Mouse (Mus musculus) limb, embryonic 14.5 days (tissue): ENCODE results near the gene Pck1. TPM values are rescaled to one million over a fixed set of nuclear protein-coding genes. Genes with fewer than 3 reads are reported as not detected.
"Not testable (repeated sequence)": the region's sequence is repeated elsewhere in the genome, so short reads cannot be mapped to it uniquely, and the experiment has no call there.

Source experiments
- ATAC-seq: fragments of 200-750 bp; cut with Nextera tagmentation; 2 replicates; pipeline ENCODE4 v1.8.0; 2017; ENCODE audit warnings: low read depth, moderate number of reproducible peaks, moderate TSS enrichment; ENCODE audit not compliant: low FRiP score
- DNase-seq: peaks from one replicate; pipeline ENCODE4 v3.0.0-alpha.2; 2015; ENCODE audit warnings: low spot score
- H3K27ac ChIP-seq: fragments of 300-500 bp; sonication (generic); replicated peaks from 2 replicates; pipeline ENCODE4 v1.5.1; 2014; ENCODE audit warnings: low read depth, mild to moderate bottlenecking, low read length, moderate library complexity, mixed read lengths
- H3K27me3 ChIP-seq: fragments of 300-500 bp; sonication (generic); 2 replicates; pipeline ENCODE4 v1.6.1; 2014; ENCODE audit warnings: low read length, mixed read lengths; ENCODE audit not compliant: control insufficient read depth, insufficient read depth
- H3K36me3 ChIP-seq: fragments of 300-500 bp; sonication (generic); 2 replicates; pipeline ENCODE4 v1.6.1; 2014; ENCODE audit warnings: mild to moderate bottlenecking, low read length, moderate library complexity, mixed read lengths; ENCODE audit not compliant: control insufficient read depth, insufficient read depth
- H3K4me1 ChIP-seq: fragments of 300-500 bp; sonication (generic); 2 replicates; pipeline ENCODE4 v1.6.1; 2014; ENCODE audit warnings: antibody characterized with exemption, low read length, mixed read lengths; ENCODE audit not compliant: control insufficient read depth, insufficient read depth
- H3K4me2 ChIP-seq: fragments of 300-500 bp; sonication (generic); replicated peaks from 2 replicates; pipeline ENCODE4 v1.6.1; 2014; ENCODE audit warnings: low read depth, mild to moderate bottlenecking, low read length, moderate library complexity; ENCODE audit not compliant: severe bottlenecking
- H3K4me3 ChIP-seq: fragments of 300-500 bp; sonication (generic); replicated peaks from 2 replicates; pipeline ENCODE4 v1.5.1; 2014; ENCODE audit warnings: low read length
- H3K9ac ChIP-seq: fragments of 300-500 bp; sonication (generic); 2 replicates; pipeline ENCODE4 v1.6.1; 2014; ENCODE audit warnings: mild to moderate bottlenecking, low read depth, low read length, moderate library complexity; ENCODE audit not compliant: severe bottlenecking
- H3K9me3 ChIP-seq: fragments of 300-500 bp; sonication (generic); 2 replicates; pipeline ENCODE4 v1.6.1; 2016; ENCODE audit warnings: low read length; ENCODE audit not compliant: control insufficient read depth
- POLR2A ChIP-seq: fragments of 200-500 bp; IDR thresholded peaks from 2 replicates; pipeline ENCODE4 v1.8.0; 2012; ENCODE audit warnings: inconsistent platforms, mild to moderate bottlenecking, moderate library complexity, borderline replicate concordance; ENCODE audit not compliant: insufficient read depth, insufficient read length; ENCODE audit errors: extremely low read depth
- WGBS: fragments of 180-500 bp; shearing (Covaris S2); extraction: QIAGEN DNeasy Blood & Tissue Kit; methylation state at CpG from one replicate; pipeline ENCODE4 v1.1.7; 2014; 5-methylcytosine and 5-hydroxymethylcytosine counted together
- polyA plus RNA-seq, 2 experiments: library from polyadenylated mRNA; depleted of rRNA in 1 of 2; stranded (reverse) in 1 of 2; unstranded in 1 of 2; fragments of >200 nt; fragmentation: Nextera tagmentation in 1 of 2; extraction: Ambion mirVana in 1 of 2; gene quantifications; 2 replicates each; pipeline versions ENCODE4 v1.2.1 to v1.2.3; 2012 to 2014

The Pck1 gene
- polyA plus RNA-seq, 2 experiments: 0.03 TPM; not detected in 1

DNA sequence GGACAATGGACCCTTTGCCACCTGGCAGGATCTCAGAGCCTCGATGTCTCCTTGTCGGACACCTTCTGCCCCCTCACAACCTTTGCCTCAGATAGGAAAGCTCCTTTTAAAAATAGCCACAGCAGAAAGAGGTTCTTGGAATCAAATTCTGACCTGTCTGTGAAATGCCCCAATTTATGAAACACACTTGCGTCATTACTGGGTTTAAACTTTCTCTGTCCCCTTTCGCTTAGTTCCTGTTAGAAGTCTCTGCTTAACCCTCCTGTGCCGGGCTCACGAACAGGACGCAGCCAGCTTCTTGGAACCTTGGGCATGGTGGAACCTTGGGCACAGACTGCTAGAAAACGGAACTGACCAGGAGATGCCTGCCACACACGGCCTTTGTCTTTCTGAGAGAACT lies 42.3 kb upstream of the Pck1 start:
- ATAC-seq: no peak
- no peak overlapping the region for H3K27ac ChIP-seq
- H3K27me3 ChIP-seq: no peaks in the 10 kb centered on the region
- H3K4me2 ChIP-seq: no peak overlapping the region
- H3K9ac ChIP-seq: no peak overlapping the region
- no peak for DNase-seq
- H3K4me3 ChIP-seq: no peak overlapping the region
- H3K36me3 ChIP-seq: no peaks in the 10 kb centered on the region
- WGBS: 88% methylated on average over 9 of the region's 9 CpGs
- no peaks in the 10 kb centered on the region for H3K9me3 ChIP-seq
- no peak for TF ChIP-seq POLR2A
- H3K4me1 ChIP-seq: 0 out of 2 replicates have a peak, but pooled peaks cover 3% of the 10 kb centered on the region

DNA sequence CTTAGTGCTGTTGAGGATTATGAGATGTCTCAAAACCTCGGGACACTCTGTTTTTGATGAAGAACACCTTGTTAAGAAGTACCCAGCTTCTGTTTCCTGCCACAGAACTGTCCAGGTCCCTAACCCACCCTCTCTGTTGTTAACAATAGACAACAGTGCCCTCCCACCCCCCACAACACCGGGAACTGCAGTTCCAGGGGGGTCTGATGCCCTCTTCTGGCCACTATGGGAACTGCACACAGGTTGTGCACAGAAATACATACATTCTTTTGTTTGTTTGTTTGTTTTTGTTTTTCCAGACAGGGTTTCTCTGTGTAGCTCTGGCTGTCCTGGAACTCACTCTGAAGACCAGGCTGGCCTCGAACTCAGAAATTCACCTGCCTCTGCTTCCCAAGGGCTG lies 39.1 kb upstream of the Pck1 start:
- ATAC-seq, DNase-seq, H3K4me1 ChIP-seq, H3K4me3 ChIP-seq, H3K27me3 ChIP-seq, H3K36me3 ChIP-seq, H3K9ac ChIP-seq, H3K9me3 ChIP-seq, H3K4me2 ChIP-seq, H3K27ac ChIP-seq: not testable (repeated sequence)
- 68% methylated on average over 3 of the region's 3 CpGs for WGBS

GRCm38 (mm10) chr2:173119023-173119944 lies 33.6 kb upstream of the Pck1 start, which contains the start of gene Ctcfl:
Gene Ctcfl (minus strand): TSS chr2:173119525.
- Histone ChIP-seq H3K4me2 (no peak within 1 kb of the TSS), H3K9me3 (no peaks in the 10 kb centered on the region), H3K4me1 (0 out of 2 replicates have a peak, but pooled peaks cover 3% of the 10 kb centered on the region), H3K36me3 (no peaks in the 10 kb centered on the region), H3K4me3 (no peak within 1 kb of the TSS), H3K27me3 (no peaks in the 10 kb centered on the region), H3K9ac (no peak within 1 kb of the TSS), H3K27ac (no peak within 1 kb of the TSS)
- no peak for DNase-seq
- WGBS: 89% methylated on average over 34 of the region's 35 CpGs
- TF ChIP-seq POLR2A: no peak
- ATAC-seq: no peak

DNA sequence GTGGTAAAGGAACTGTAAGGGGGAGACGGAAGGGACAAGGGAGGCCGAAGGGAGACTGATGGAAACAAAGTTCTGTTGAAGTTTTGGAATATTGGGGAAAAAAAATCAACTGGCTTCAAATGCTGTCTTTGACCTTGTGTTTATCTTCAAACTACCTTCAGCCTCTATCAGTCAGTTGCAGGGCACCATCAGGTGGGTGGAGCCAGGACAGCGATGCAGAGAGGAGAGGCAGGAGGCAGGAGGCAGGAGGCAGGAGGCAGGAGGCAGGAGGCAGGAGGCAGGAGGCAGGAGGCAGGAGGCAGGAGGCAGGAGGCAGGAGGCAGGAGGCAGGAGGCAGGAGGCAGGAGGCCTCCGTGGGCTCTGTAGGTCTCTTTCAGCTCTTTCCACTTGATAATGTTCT lies 32.7 kb upstream of the Pck1 start:
- H3K9me3 ChIP-seq, H3K4me3 ChIP-seq, H3K4me2 ChIP-seq, H3K27ac ChIP-seq, H3K36me3 ChIP-seq, H3K9ac ChIP-seq, DNase-seq, H3K27me3 ChIP-seq, H3K4me1 ChIP-seq, ATAC-seq: not testable (repeated sequence)
- 56% methylated on average over 4 of the region's 4 CpGs for WGBS

DNA sequence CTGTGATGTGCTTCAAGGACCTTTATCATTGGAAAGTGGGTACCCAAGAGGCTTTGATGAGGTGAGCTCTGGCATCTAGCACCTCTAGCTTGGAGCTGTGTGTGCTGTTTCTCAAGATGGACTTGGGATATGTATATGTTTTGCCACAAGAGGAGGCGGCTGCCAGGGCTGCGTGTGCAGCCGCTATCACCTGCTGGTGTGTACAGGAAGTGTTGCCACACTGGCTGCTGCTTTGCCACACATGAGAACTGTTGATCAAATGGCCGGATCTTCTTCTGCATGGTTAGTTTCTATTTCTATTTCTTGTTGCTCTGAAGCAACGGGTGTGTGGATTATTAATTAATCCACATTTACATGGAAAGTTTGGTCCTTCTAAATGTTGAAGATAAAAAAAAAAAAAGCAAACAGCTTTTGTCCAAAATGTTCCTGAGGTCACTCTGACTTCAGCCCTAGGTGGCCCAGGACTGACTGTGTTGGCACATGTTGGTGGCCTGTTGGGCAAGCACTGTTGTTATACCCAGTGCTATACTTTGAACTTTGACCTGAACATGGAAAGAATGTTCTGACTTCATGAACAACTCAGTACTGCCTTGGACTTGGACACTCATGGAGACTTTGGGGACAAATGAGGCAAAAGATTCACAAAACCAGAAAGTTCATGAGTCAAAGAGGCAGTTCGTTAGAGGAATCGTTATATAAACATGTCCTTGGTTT lies 28.7 kb upstream of the Pck1 start:
- no peak overlapping the region for H3K27ac ChIP-seq
- 88% methylated on average over 7 of the region's 7 CpGs for WGBS
- H3K4me2 ChIP-seq: no peak overlapping the region
- DNase-seq: no peak
- H3K9ac ChIP-seq: no peak overlapping the region
- no peaks in the 10 kb centered on the region for H3K27me3 ChIP-seq
- ATAC-seq: no peak
- H3K4me3 ChIP-seq: no peak overlapping the region
- H3K4me1 ChIP-seq: no peaks in the 10 kb centered on the region
- no peaks in the 10 kb centered on the region for H3K9me3 ChIP-seq
- no peak for TF ChIP-seq POLR2A
- no peaks in the 10 kb centered on the region for H3K36me3 ChIP-seq
